Mouse (Mus musculus): Measurements from ENCODE around the gene H2-D1.

DNA sequence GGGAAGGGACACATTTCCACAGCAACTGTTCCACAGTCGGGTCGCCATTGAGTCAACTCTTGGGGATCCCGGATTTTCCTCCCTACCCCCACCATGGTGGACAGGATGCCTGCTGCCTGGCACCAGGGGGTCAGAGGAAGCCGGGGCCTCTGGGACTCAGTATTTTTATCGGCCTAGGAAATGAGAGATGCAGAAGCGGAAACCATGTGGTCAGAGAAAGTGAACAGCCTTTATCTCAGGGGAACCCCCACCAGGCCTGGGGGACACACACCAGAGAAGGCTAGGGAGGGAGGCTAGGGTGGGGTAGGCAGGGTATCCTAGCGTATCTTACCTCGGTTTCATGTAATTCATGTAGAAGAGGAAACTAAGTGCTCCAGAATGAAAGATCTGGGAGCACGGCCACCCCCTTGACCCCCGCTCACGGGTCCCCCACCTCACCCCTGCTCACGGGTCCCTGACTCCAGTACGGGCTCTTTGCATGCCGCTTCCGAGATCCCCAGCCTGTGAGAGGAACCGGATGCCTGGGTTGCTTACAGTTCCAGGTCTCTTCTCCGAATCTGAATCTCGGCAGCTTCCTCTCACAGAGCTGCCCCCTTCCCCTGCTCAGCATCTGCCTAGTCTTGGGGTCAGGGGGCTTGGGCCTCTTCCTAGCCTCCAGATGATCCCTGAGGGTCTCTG lies 43.9 kb upstream of the H2-D1 start:
- 0 out of 2 replicates have a peak, but pooled peaks have one; percentile 42 for TF ChIP-seq EP300 (IDR thresholded peaks at IDR 0.05; ENCODE audit: insufficient read depth, low read depth, low read length)
- TF ChIP-seq POLR2A (IDR thresholded peaks at IDR 0.05; ENCODE audit: insufficient read depth, low read depth, low read length): no peak
- TF ChIP-seq CTCF (IDR thresholded peaks at IDR 0.05): no peak
